Mouse (Mus musculus): ENCODE measurements around the gene Leap2.

- no peak for TF ChIP-seq CTCF (IDR thresholded peaks at IDR 0.05; ENCODE audit: control insufficient read depth, insufficient read depth, insufficient read length)
- no peak for TF ChIP-seq MYOG (IDR thresholded peaks at IDR 0.05; ENCODE audit: control insufficient read depth, extremely low read depth, insufficient read length)
- no peak for TF ChIP-seq MAX (IDR thresholded peaks at IDR 0.05)
- TF ChIP-seq CEBPB (IDR thresholded peaks at IDR 0.05; ENCODE audit: low read depth): no peak
- no peak for TF ChIP-seq USF1 (IDR thresholded peaks at IDR 0.05; ENCODE audit: low read depth)
- TF ChIP-seq MYOD1 (IDR thresholded peaks at IDR 0.05; ENCODE audit: control insufficient read depth, insufficient read length, low read depth): no peak
Observed at GRCm38 (mm10) chr11:53403638-53404037, 19.3 kb downstream of the Leap2 start.

All from C2C12 (cell line).